Mouse (Mus musculus) bone marrow macrophage, adult 2 months (primary cell): ENCODE measurements around the gene Hsph1.

Experiments
- CTCF ChIP-seq: IDR thresholded peaks from 2 replicates; pipeline ENCODE4 v1.5.1; 2012; ENCODE audit warnings: low read depth, mild to moderate bottlenecking, low read length, moderate library complexity
- POLR2A ChIP-seq: IDR thresholded peaks from 2 replicates; pipeline ENCODE4 v1.6.1; 2012; ENCODE audit warnings: mild to moderate bottlenecking, low read depth, low read length, borderline replicate concordance

GRCm38 (mm10) chr5:149650179-149650553 is 14.0 kb upstream of the Hsph1 start:
- TF ChIP-seq CTCF (no peak), POLR2A (no peak)
